Mouse (Mus musculus): ENCODE measurements around the gene Gjb5.

GRCm38 (mm10) chr4:127377344-127377743 lies 19.4 kb upstream of the Gjb5 start:
- TF ChIP-seq CTCF (IDR thresholded peaks at IDR 0.05; ENCODE audit: control insufficient read depth, insufficient read depth, insufficient read length) (no peak), CEBPB (IDR thresholded peaks at IDR 0.05; ENCODE audit: low read depth) (no peak), MYOG (IDR thresholded peaks at IDR 0.05; ENCODE audit: control insufficient read depth, extremely low read depth, insufficient read length) (no peak), USF1 (IDR thresholded peaks at IDR 0.05; ENCODE audit: low read depth) (no peak), MAX (IDR thresholded peaks at IDR 0.05) (no peak)

Data from C2C12 (cell line).